Mouse (Mus musculus) forebrain, embryonic 12.5 days (tissue): ENCODE measurements around the gene Rcn3. TPM values are rescaled to one million over a fixed set of nuclear protein-coding genes. Genes with fewer than 3 reads are reported as not detected.

Experiments used
- ATAC-seq: fragments of 200-750 bp; cut with Nextera tagmentation; 2 replicates; pipeline ENCODE4 v1.8.0; 2017; ENCODE audit warnings: moderate TSS enrichment; ENCODE audit not compliant: low FRiP score
- H3K27ac ChIP-seq: fragments of 300-500 bp; sonication (generic); 2 replicates; pipeline ENCODE4 v1.5.1; 2016; ENCODE audit warnings: mild to moderate bottlenecking
- H3K27me3 ChIP-seq: fragments of 300-500 bp; sonication (generic); 2 replicates; pipeline ENCODE4 v1.6.1; 2016; ENCODE audit warnings: mild to moderate bottlenecking
- H3K36me3 ChIP-seq: fragments of 300-500 bp; sonication (generic); replicated peaks from 2 replicates; pipeline ENCODE4 v1.6.1; 2016; ENCODE audit warnings: mild to moderate bottlenecking
- H3K4me1 ChIP-seq: fragments of 300-500 bp; sonication (generic); 2 replicates; pipeline ENCODE4 v1.6.1; 2016
- H3K4me2 ChIP-seq: fragments of 300-500 bp; sonication (generic); 2 replicates; pipeline ENCODE4 v1.6.1; 2016; ENCODE audit warnings: mild to moderate bottlenecking, moderate library complexity
- H3K4me3 ChIP-seq: fragments of 300-500 bp; sonication (generic); replicated peaks from 2 replicates; pipeline ENCODE4 v1.5.1; 2016; ENCODE audit warnings: mild to moderate bottlenecking
- H3K9ac ChIP-seq: fragments of 300-500 bp; sonication (generic); 2 replicates; pipeline ENCODE4 v1.6.1; 2016; ENCODE audit warnings: mild to moderate bottlenecking
- H3K9me3 ChIP-seq: fragments of 300-500 bp; sonication (generic); 2 replicates; pipeline ENCODE4 v1.6.1; 2016
- WGBS: fragments of 180-500 bp; shearing (Covaris S2); methylation state at CpG from one replicate; pipeline ENCODE4 v1.1.7; 2016; 5-methylcytosine and 5-hydroxymethylcytosine counted together
- polyA plus RNA-seq: library from polyadenylated mRNA; unstranded; fragments of >200 nt; fragmentation: Nextera tagmentation; extraction: Ambion mirVana; gene quantifications from 2 replicates; pipeline ENCODE4 v1.2.1, GENCODE M21; 2016

Gene Rcn3
- 80.5 and 101 TPM in 2 replicates for polyA plus RNA-seq

- peak within 1 kb of the TSS; percentile 47 for H3K9ac ChIP-seq
- 0 out of 2 replicates have a peak, but pooled peaks cover 6% of the 10 kb centered on the region for H3K27me3 ChIP-seq
- WGBS = under 1% methylated on average over 16 of the region's 16 CpGs
- H3K4me2 ChIP-seq = peak within 1 kb of the TSS; percentile 70
- peak within 1 kb of the TSS; percentile 48 for H3K4me3 ChIP-seq
- peak within 1 kb of the TSS; percentile 42; the same call in 1 of the 2 replicates for H3K27ac ChIP-seq
- peaks cover 11% of the 10 kb centered on the region for H3K36me3 ChIP-seq
- H3K9me3 ChIP-seq = no peaks in the 10 kb centered on the region
- peaks cover 13% of the 10 kb centered on the region; the same call in 1 of the 2 replicates for H3K4me1 ChIP-seq
- peak; percentile 94 for ATAC-seq
Observed at GRCm38 (mm10) chr7:45092048-45092447, at the start of gene Rcn3. Gene Rcn3, minus strand, starts transcription at chr7:45092221.

- Histone ChIP-seq H3K9me3 (no peaks in the 10 kb centered on the region), H3K4me1 (no peaks in the 10 kb centered on the region), H3K4me3 (no peak overlapping the region), H3K9ac (no peak overlapping the region), H3K27me3 (peaks cover 12% of the 10 kb centered on the region), H3K4me2 (no peak overlapping the region), H3K36me3 (peaks cover 33% of the 10 kb centered on the region), H3K27ac (no peak overlapping the region)
- WGBS = 91% methylated on average over 3 of the region's 3 CpGs
- ATAC-seq = no peak
Observed at GRCm38 (mm10) chr7:45141319-45141718, 49.3 kb upstream of the Rcn3 start.

GRCm38 (mm10) chr7:45139904-45140723 is 48.1 kb upstream of the Rcn3 start:
- H3K36me3 ChIP-seq = peaks cover 28% of the 10 kb centered on the region
- H3K27me3 ChIP-seq = peaks cover 21% of the 10 kb centered on the region
- H3K9me3 ChIP-seq = no peaks in the 10 kb centered on the region
- H3K4me2 ChIP-seq = no peak overlapping the region
- H3K4me1 ChIP-seq = peaks cover 6% of the 10 kb centered on the region; the same call in 1 of the 2 replicates
- WGBS = 79% methylated on average over 8 of the region's 8 CpGs
- no peak for ATAC-seq
- no peak overlapping the region for H3K9ac ChIP-seq
- no peak overlapping the region for H3K27ac ChIP-seq
- no peak overlapping the region for H3K4me3 ChIP-seq

GRCm38 (mm10) chr7:45138403-45138802 is 46.4 kb upstream of the Rcn3 start:
- no peak overlapping the region for H3K4me2 ChIP-seq
- peaks cover 6% of the 10 kb centered on the region; the same call in 1 of the 2 replicates for H3K4me1 ChIP-seq
- H3K9me3 ChIP-seq = no peaks in the 10 kb centered on the region
- H3K9ac ChIP-seq = no peak overlapping the region
- WGBS = 76% methylated on average over 1 of the region's 1 CpGs
- H3K27me3 ChIP-seq = peaks cover 29% of the 10 kb centered on the region
- no peak overlapping the region for H3K4me3 ChIP-seq
- H3K27ac ChIP-seq = no peak overlapping the region
- no peak for ATAC-seq
- H3K36me3 ChIP-seq = peaks cover 12% of the 10 kb centered on the region

- WGBS = 89% methylated on average over 12 of the region's 12 CpGs
- no peak overlapping the region for H3K27ac ChIP-seq
- H3K9ac ChIP-seq = no peak overlapping the region
- H3K4me1 ChIP-seq = peaks cover 6% of the 10 kb centered on the region; the same call in 1 of the 2 replicates
- peaks cover 5% of the 10 kb centered on the region for H3K36me3 ChIP-seq
- H3K4me2 ChIP-seq = no peak overlapping the region
- no peaks in the 10 kb centered on the region for H3K9me3 ChIP-seq
- no peak overlapping the region for H3K4me3 ChIP-seq
- peaks cover 29% of the 10 kb centered on the region for H3K27me3 ChIP-seq
- no peak for ATAC-seq
Observed at GRCm38 (mm10) chr7:45137171-45138006, 45.4 kb upstream of the Rcn3 start.

GRCm38 (mm10) chr7:45135993-45136567 is 44.1 kb upstream of the Rcn3 start, which contains the start of the genes Gm45713 and Flt3l:
Gene Gm45713, minus strand, starts transcription at chr7:45136231.
Gene Flt3l, minus strand, starts transcription at chr7:45136432.
- Histone ChIP-seq H3K4me1 (peaks cover 6% of the 10 kb centered on the region; the same call in 1 of the 2 replicates), H3K36me3 (no peaks in the 10 kb centered on the region), H3K27ac (no peak within 1 kb of the TSS), H3K9me3 (no peaks in the 10 kb centered on the region), H3K9ac (peak within 1 kb of the TSS; percentile 53), H3K4me3 (peak within 1 kb of the TSS; percentile 39), H3K27me3 (peaks cover 29% of the 10 kb centered on the region), H3K4me2 (peak within 1 kb of the TSS; percentile 57)
- ATAC-seq = peak; percentile 84
- WGBS = 2% methylated on average over 29 of the region's 29 CpGs

GRCm38 (mm10) chr7:45135370-45135769 is 43.3 kb upstream of the Rcn3 start:
- Histone ChIP-seq H3K27ac (no peak overlapping the region), H3K4me1 (peaks cover 6% of the 10 kb centered on the region; the same call in 1 of the 2 replicates), H3K4me3 (0 out of 2 replicates have a peak overlapping the region, but pooled peaks have one; percentile 39), H3K9ac (no peak overlapping the region), H3K9me3 (no peaks in the 10 kb centered on the region), H3K4me2 (peak overlapping the region; percentile 57), H3K27me3 (peaks cover 29% of the 10 kb centered on the region), H3K36me3 (no peaks in the 10 kb centered on the region)
- ATAC-seq = no peak
- 89% methylated on average over 3 of the region's 3 CpGs for WGBS

- no peak overlapping the region for H3K4me2 ChIP-seq
- 5% methylated on average over 12 of the region's 12 CpGs for whole genome bisulfite sequencing
Observed at GRCm38 (mm10) chr7:45134544-45135026, 42.6 kb upstream of the Rcn3 start.

GRCm38 (mm10) chr7:45133446-45134159 is 41.6 kb upstream of the Rcn3 start:
- no peaks in the 10 kb centered on the region for H3K36me3 ChIP-seq
- H3K9me3 ChIP-seq = no peaks in the 10 kb centered on the region
- peaks cover 14% of the 10 kb centered on the region for H3K4me1 ChIP-seq
- no peak for ATAC-seq
- H3K4me3 ChIP-seq = no peak overlapping the region
- peaks cover 29% of the 10 kb centered on the region for H3K27me3 ChIP-seq
- no peak overlapping the region for H3K9ac ChIP-seq
- no peak overlapping the region for H3K4me2 ChIP-seq
- no peak overlapping the region for H3K27ac ChIP-seq
- WGBS = 77% methylated on average over 8 of the region's 8 CpGs

More at GRCm38 (mm10) chr7:45134544-45135026, 42.6 kb upstream of the Rcn3 start:
- no peaks in the 10 kb centered on the region for H3K36me3 ChIP-seq
- no peak overlapping the region for H3K27ac ChIP-seq
- H3K9me3 ChIP-seq = no peaks in the 10 kb centered on the region
- no peak for ATAC-seq
- no peak overlapping the region for H3K9ac ChIP-seq
- H3K27me3 ChIP-seq = peaks cover 29% of the 10 kb centered on the region
- peaks cover 11% of the 10 kb centered on the region for H3K4me1 ChIP-seq
- no peak overlapping the region; the same call in 1 of the 2 replicates for H3K4me3 ChIP-seq

- Histone ChIP-seq H3K36me3 (peaks cover 7% of the 10 kb centered on the region), H3K27ac (no peak overlapping the region), H3K4me2 (no peak overlapping the region), H3K9me3 (no peaks in the 10 kb centered on the region), H3K27me3 (peaks cover 17% of the 10 kb centered on the region), H3K4me1 (peaks cover 23% of the 10 kb centered on the region), H3K9ac (no peak overlapping the region), H3K4me3 (no peak overlapping the region)
- 82% methylated on average over 11 of the region's 11 CpGs for WGBS
- ATAC-seq = no peak
Observed at GRCm38 (mm10) chr7:45131850-45132249, 39.8 kb upstream of the Rcn3 start.
